Mouse (Mus musculus) heart, embryonic 12.5 days (tissue): ENCODE data around the gene Bcl2a1a. TPM values are rescaled to one million over a fixed set of nuclear protein-coding genes. Genes with fewer than 3 reads are reported as not detected.
"Not testable (repeated sequence)": the region's sequence is repeated elsewhere in the genome, so short reads cannot be mapped to it uniquely, and the experiment has no call there.

Experiments
- ATAC-seq: fragments of 200-750 bp; cut with Nextera tagmentation; 2 replicates; pipeline ENCODE4 v1.8.0; 2017; ENCODE audit warnings: moderate TSS enrichment, moderate library complexity; ENCODE audit not compliant: insufficient number of reproducible peaks, low FRiP score
- H3K27ac ChIP-seq: fragments of 300-500 bp; sonication (generic); 2 replicates; pipeline ENCODE4 v1.5.1; 2016; ENCODE audit warnings: mild to moderate bottlenecking, moderate library complexity; ENCODE audit not compliant: poor library complexity, severe bottlenecking
- H3K27me3 ChIP-seq: fragments of 300-500 bp; sonication (generic); replicated peaks from 2 replicates; pipeline ENCODE4 v1.6.1; 2016; ENCODE audit warnings: mild to moderate bottlenecking, moderate library complexity
- H3K36me3 ChIP-seq: fragments of 300-500 bp; sonication (generic); 2 replicates; pipeline ENCODE4 v1.6.1; 2016; ENCODE audit warnings: mild to moderate bottlenecking, moderate library complexity
- H3K4me1 ChIP-seq: fragments of 300-500 bp; sonication (generic); replicated peaks from 2 replicates; pipeline ENCODE4 v1.6.1; 2016; ENCODE audit warnings: mild to moderate bottlenecking
- H3K4me2 ChIP-seq: fragments of 300-500 bp; sonication (generic); 2 replicates; pipeline ENCODE4 v1.6.1; 2016; ENCODE audit warnings: mild to moderate bottlenecking, moderate library complexity
- H3K4me3 ChIP-seq: fragments of 300-500 bp; sonication (generic); 2 replicates; pipeline ENCODE4 v1.5.1; 2016; ENCODE audit warnings: mild to moderate bottlenecking
- H3K9ac ChIP-seq: fragments of 300-500 bp; sonication (generic); 2 replicates; pipeline ENCODE4 v1.6.1; 2016; ENCODE audit warnings: mild to moderate bottlenecking, moderate library complexity
- H3K9me3 ChIP-seq: fragments of 300-500 bp; sonication (generic); replicated peaks from 2 replicates; pipeline ENCODE4 v1.6.1; 2016; ENCODE audit warnings: mild to moderate bottlenecking, moderate library complexity
- WGBS: fragments of 180-500 bp; shearing (Covaris S2); methylation state at CpG from one replicate; pipeline ENCODE4 v1.1.7; 2016; 5-methylcytosine and 5-hydroxymethylcytosine counted together
- polyA plus RNA-seq: library from polyadenylated mRNA; unstranded; fragments of >200 nt; fragmentation: Nextera tagmentation; extraction: Ambion mirVana; gene quantifications from 2 replicates; pipeline ENCODE4 v1.2.1, GENCODE M21; 2016

Bcl2a1a gene
- polyA plus RNA-seq: 0.36 TPM in 1 of 2 replicates, not detected in the other

DNA sequence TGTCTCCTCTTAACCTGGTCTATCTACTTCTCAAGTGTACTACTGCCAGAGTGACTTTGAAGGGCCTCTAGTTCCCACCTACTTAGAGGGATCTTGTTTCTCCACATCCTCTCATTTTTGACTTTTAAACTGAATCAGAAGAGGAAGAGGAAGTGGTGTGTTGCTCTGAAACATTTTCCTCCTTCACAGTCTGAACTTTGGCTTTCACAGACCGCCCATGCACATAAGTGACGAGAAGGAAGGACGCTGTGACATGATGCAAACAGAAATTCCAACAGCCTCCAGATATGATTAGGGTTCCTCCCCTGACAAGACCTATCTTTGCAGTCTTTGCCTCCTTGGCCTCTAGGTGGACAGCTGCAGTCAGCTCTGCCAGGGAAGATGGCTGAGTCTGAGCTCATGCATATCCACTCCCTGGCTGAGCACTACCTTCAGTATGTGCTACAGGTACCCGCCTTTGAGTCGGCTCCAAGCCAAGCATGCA lies at the start of gene Bcl2a1a:
Gene Bcl2a1a (plus strand): TSS at position 231 of the 484 bp plus-strand sequence.
- H3K4me3 ChIP-seq, ATAC-seq, H3K4me2 ChIP-seq, H3K27ac ChIP-seq, H3K36me3 ChIP-seq, H3K4me1 ChIP-seq, H3K27me3 ChIP-seq, H3K9ac ChIP-seq, H3K9me3 ChIP-seq: not testable (repeated sequence)
- 70% methylated on average over 5 of the region's 5 CpGs for WGBS

DNA sequence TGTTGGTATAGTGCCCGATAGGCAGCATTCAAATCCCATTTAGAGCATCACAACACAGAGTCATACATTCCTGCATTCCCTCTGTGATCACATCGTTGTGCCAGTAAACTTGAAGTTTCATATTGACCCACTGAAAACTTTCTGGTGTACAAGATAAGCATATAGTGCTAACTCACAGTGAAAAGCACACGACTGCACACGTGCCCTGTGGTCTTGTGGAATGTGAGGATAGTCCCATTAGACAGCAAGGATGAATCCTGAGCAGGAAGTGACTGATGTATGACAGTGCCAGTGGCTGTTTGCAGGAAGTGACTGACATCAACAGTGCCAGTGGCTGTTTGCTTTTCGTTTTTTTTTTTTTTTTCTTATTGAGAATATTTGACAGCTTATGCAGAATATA lies 40.1 kb upstream of the Bcl2a1a start:
- not testable (repeated sequence) for H3K4me3 ChIP-seq, ATAC-seq, H3K27me3 ChIP-seq, H3K9me3 ChIP-seq, H3K4me1 ChIP-seq, H3K4me2 ChIP-seq, H3K9ac ChIP-seq, H3K27ac ChIP-seq, H3K36me3 ChIP-seq
- 65% methylated on average over 5 of the region's 5 CpGs for WGBS

DNA sequence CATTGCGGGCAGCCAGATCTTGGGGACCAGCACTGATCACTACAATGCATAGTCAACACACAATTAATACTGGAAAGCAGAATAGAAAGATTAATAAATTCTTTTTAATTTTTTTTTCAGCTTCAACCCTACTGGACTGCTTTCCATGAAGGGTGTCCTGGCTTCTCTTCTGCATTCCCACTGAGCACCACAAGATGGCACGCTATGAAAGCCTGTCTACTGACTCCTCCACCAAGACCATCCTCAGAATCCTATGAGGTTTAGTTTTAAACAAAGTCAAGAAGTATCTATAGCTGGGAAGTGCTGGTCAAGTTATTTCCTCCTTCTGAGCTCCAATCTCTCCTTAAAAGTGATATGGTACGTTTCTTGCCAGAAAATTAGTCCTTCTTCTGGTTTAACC lies 18.4 kb upstream of the Bcl2a1a start:
- not testable (repeated sequence) for H3K36me3 ChIP-seq, H3K4me2 ChIP-seq, H3K9ac ChIP-seq, H3K27me3 ChIP-seq, ATAC-seq, H3K9me3 ChIP-seq, H3K27ac ChIP-seq, H3K4me1 ChIP-seq, H3K4me3 ChIP-seq
- 15% methylated on average over 2 of the region's 3 CpGs for WGBS

DNA sequence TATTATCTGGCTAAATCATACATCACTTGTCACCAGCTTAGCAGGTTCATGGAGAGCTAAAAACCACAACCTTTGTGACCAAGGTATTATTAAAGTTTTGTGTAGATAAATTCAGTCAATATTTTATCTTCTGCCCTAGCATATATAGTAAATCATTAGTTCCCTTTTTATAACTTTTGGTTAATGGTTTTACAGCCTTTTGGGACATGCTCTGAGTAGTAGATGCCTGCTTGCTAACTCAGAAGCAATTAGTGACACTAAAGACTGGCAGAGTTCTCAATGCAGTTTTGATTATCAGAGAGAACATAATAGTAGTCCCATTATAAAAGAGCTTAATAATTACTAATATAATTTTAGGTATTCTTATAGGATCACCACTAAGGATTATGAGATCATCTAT lies 5.2 kb upstream of the Bcl2a1a start:
- not testable (repeated sequence) for H3K4me3 ChIP-seq, H3K4me2 ChIP-seq, H3K9me3 ChIP-seq, H3K4me1 ChIP-seq, H3K9ac ChIP-seq, H3K27me3 ChIP-seq, H3K36me3 ChIP-seq, H3K27ac ChIP-seq, ATAC-seq

DNA sequence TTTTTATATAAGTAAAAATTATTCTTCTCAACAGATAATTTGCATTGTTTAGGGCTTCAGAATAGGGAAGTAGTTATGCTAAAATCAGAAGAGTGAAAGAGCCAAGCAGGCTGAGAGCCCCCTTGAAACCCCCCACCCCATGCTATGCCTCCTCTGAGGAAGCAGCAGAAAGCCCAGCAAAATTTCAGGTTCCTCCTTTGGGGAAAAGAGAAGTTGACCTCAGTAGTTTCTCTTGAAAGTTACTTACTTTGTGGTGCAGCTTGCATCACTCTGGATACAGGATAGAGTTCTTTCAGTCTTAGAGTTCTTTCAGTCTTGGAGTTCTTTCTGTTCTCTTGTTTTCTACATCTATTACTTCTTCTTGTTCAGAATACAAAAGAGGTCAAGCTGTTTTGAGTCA lies 3.5 kb upstream of the Bcl2a1a start:
- H3K4me3 ChIP-seq, H3K36me3 ChIP-seq, H3K4me2 ChIP-seq, H3K9ac ChIP-seq, ATAC-seq, H3K27me3 ChIP-seq, H3K27ac ChIP-seq, H3K9me3 ChIP-seq, H3K4me1 ChIP-seq: not testable (repeated sequence)

DNA sequence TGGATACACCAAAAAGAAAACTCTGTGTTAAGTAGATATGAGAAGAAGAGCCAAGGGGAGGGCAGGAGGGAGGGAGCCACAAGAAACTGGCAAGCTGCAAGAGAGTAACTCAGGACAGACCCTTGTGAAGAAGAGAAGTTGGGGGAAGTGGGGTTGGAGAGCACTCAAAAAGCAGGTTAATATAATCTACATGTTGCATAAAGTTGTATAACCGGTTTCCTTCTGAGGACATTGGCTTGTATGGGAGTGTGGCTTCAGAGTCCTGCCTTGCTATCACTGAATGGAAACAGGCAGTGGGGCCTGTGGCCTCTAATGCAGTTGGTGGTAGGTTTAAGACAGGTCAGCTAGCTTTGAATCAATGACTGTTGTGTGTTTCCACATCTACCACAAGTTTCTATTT lies 1.5 kb upstream of the Bcl2a1a start:
- not testable (repeated sequence) for H3K9ac ChIP-seq, ATAC-seq, H3K4me3 ChIP-seq, H3K27me3 ChIP-seq, H3K9me3 ChIP-seq, H3K36me3 ChIP-seq, H3K4me2 ChIP-seq, H3K4me1 ChIP-seq, H3K27ac ChIP-seq
- 75% methylated on average over 1 of the region's 1 CpGs for WGBS

DNA sequence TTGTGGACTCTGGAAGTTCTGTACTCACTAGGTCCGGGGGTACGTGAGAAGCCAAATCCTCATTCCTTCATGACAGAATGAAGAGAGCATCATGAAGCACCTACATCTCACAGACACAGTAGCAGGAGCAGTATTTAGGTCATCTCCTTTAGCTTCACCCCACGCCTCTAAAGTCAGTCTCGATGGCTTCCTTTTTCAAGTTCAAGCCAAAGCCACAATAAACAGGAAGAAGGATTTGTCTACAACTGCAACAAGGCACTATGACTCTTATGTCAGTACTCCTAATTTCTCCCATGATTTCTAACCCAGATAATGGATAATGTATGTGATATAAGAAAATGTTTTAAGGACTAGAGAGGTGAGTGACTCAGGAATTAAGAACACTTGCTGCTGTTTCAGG lies 665 bp upstream of the Bcl2a1a start:
- H3K36me3 ChIP-seq, H3K9me3 ChIP-seq, ATAC-seq, H3K4me1 ChIP-seq, H3K4me2 ChIP-seq, H3K27ac ChIP-seq, H3K9ac ChIP-seq, H3K4me3 ChIP-seq, H3K27me3 ChIP-seq: not testable (repeated sequence)
- 76% methylated on average over 3 of the region's 4 CpGs for WGBS

DNA sequence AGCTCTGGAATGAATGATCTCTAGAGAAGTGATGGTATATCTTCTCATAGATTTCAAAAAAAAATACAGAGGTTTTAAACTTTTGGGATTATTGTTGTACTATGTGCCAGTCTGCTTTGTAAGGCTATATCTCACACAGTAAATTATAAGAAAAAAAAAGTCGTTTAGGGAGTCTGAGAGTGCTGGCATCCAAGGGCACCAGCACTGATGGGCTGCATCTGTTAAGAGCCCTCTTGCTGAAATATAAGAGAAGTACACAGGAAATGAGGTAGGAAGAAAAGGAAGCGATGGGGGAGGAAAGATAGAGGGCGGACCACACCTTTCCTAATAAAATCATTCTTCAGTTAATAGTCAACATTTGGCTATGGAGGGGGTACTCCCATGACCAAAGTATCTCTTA lies 2.2 kb downstream of the Bcl2a1a start:
- Histone ChIP-seq H3K36me3 (no peaks in the 10 kb centered on the region), H3K27me3 (no peaks in the 10 kb centered on the region), H3K27ac (no peak overlapping the region), H3K9me3 (no peaks in the 10 kb centered on the region), H3K4me1 (no peaks in the 10 kb centered on the region), H3K4me2 (no peak overlapping the region), H3K9ac (no peak overlapping the region), H3K4me3 (no peak overlapping the region)
- WGBS: 71% methylated on average over 3 of the region's 3 CpGs
- no peak for ATAC-seq

DNA sequence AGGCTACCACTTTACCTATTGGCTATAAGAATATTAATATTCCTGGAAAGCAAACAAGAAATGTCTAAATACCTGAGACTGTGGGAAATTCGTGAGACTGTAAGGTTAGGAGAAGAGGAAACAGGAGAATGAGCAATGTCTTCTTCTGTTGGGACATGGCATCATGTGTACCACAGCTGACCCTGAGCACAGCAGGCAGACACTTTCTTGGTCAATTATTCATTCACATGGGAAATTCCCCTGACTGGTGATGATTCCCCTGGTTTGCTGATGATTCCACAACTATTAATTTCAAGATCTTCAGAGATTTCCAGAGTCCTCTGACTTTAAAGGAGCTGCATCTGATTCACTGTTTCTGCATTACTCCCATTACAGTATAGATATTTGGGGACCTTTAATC lies 3.3 kb downstream of the Bcl2a1a start:
- not testable (repeated sequence) for H3K9ac ChIP-seq, H3K4me3 ChIP-seq, H3K4me1 ChIP-seq, H3K36me3 ChIP-seq, H3K4me2 ChIP-seq, H3K27me3 ChIP-seq, ATAC-seq, H3K27ac ChIP-seq, H3K9me3 ChIP-seq
- 58% methylated on average over 1 of the region's 1 CpGs for WGBS

DNA sequence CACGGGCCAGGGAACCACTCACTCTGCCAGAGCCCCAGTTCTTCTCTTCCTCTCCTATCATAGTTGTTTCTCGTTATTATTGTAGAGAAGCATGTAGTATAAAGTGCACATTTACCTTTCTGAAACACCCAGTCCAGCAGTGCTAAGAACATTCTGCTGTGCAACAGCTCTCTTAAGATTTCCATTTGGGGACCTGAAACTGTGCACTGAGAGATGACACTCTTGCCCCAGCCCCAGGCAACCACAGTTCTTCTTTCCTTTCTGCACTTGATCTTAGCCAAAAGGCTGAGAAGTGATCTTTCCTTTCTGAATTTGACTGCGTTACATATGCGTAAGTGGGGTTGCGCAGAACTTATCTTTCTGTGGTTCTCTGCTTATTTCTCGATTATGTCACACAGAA lies 9.8 kb downstream of the Bcl2a1a start:
- not testable (repeated sequence) for ATAC-seq, H3K4me2 ChIP-seq, H3K9ac ChIP-seq, H3K27me3 ChIP-seq, H3K4me1 ChIP-seq, H3K36me3 ChIP-seq, H3K4me3 ChIP-seq, H3K9me3 ChIP-seq, H3K27ac ChIP-seq
- WGBS: 50% methylated on average over 1 of the region's 6 CpGs

DNA sequence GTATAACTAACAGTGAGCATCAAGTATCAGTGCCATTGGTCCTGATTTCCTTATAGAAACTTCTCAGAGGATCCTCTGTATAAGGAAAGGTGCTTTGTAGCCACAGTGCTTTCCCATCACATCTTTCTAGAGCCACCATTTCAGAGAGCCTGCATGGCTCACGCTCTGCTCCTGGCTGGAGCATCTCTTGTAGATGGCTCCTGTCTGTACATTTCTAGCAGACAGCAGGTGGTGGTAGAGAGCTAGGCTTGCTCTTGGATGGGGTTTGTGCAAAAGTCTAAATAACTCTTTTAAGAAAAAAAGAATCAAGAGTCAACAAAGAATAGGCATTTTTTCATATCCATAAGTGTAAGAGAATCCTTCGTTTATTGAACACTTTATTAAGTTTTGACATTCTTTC lies 12.8 kb downstream of the Bcl2a1a start:
- H3K4me1 ChIP-seq, H3K27ac ChIP-seq, ATAC-seq, H3K9ac ChIP-seq, H3K36me3 ChIP-seq, H3K4me3 ChIP-seq, H3K9me3 ChIP-seq, H3K4me2 ChIP-seq, H3K27me3 ChIP-seq: not testable (repeated sequence)
- 57% methylated on average over 1 of the region's 2 CpGs for WGBS

DNA sequence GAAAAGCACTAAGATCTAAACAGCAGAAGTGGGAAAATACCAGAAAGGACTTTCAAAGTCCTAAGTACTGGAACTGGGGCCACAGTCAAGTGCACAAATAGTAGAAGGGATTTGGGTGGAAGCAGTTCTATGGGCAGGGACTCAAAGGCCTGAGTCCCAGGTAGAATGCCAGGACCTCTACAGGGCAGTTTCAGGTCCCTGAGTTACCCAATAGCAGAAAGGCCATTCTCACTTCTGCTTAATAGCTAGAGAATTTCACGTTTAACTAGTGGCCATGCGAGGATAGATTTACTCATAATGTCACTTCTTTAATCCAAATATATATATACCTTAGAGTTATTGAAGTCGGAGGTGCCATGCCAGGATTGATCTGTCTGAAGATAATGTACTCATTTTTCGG lies 20.2 kb downstream of the Bcl2a1a start:
- not testable (repeated sequence) for H3K27ac ChIP-seq, H3K4me3 ChIP-seq, H3K27me3 ChIP-seq, H3K9ac ChIP-seq, H3K4me2 ChIP-seq, H3K36me3 ChIP-seq, H3K4me1 ChIP-seq, H3K9me3 ChIP-seq, ATAC-seq
- 67% methylated on average over 4 of the region's 4 CpGs for WGBS
